Mouse (Mus musculus) limb, embryonic 11.5 days (tissue): Measurements from ENCODE around the gene Ndufb10. TPM values are rescaled to one million over a fixed set of nuclear protein-coding genes. Genes with fewer than 3 reads are reported as not detected.
A peak's percentile ranks its signal among the peaks of the same experiment; 100 is the strongest.

Experiments used
- ATAC-seq: fragments of 200-750 bp; cut with Nextera tagmentation; 2 replicates; pipeline ENCODE4 v1.8.0; 2017; ENCODE audit warnings: low read depth; ENCODE audit not compliant: insufficient number of reproducible peaks, low FRiP score, low TSS enrichment
- DNase-seq: peaks from one replicate; pipeline ENCODE4 v3.0.0-alpha.2; 2015; ENCODE audit warnings: low spot score
- H3K27ac ChIP-seq: fragments of 300-500 bp; sonication (generic); replicated peaks from 2 replicates; pipeline ENCODE4 v1.5.1; 2014; ENCODE audit warnings: low read depth, mild to moderate bottlenecking, low read length
- H3K27me3 ChIP-seq: fragments of 300-500 bp; sonication (generic); 2 replicates; pipeline ENCODE4 v1.6.1; 2014; ENCODE audit warnings: mild to moderate bottlenecking, low read length, mixed read lengths; ENCODE audit not compliant: control insufficient read depth, insufficient read depth
- H3K36me3 ChIP-seq: fragments of 300-500 bp; sonication (generic); 2 replicates; pipeline ENCODE4 v1.6.1; 2014; ENCODE audit warnings: mild to moderate bottlenecking, low read length, moderate library complexity, mixed read lengths; ENCODE audit not compliant: control insufficient read depth, insufficient read depth
- H3K4me1 ChIP-seq: fragments of 300-500 bp; sonication (generic); 2 replicates; pipeline ENCODE4 v1.6.1; 2014; ENCODE audit warnings: low read length, mixed read lengths; ENCODE audit not compliant: control insufficient read depth, insufficient read depth
- H3K4me2 ChIP-seq: fragments of 300-500 bp; sonication (generic); 2 replicates; pipeline ENCODE4 v1.6.1; 2014; ENCODE audit warnings: low read depth, mild to moderate bottlenecking, moderate library complexity; ENCODE audit not compliant: severe bottlenecking
- H3K4me3 ChIP-seq: fragments of 300-500 bp; sonication (generic); 2 replicates; pipeline ENCODE4 v1.5.1; 2014; ENCODE audit warnings: low read depth, low read length
- H3K9ac ChIP-seq: fragments of 300-500 bp; sonication (generic); 2 replicates; pipeline ENCODE4 v1.6.1; 2014; ENCODE audit warnings: mild to moderate bottlenecking, low read length
- H3K9me3 ChIP-seq: fragments of 300-500 bp; sonication (generic); 2 replicates; pipeline ENCODE4 v1.6.1; 2016; ENCODE audit warnings: low read length; ENCODE audit not compliant: control insufficient read depth
- WGBS: fragments of 180-500 bp; shearing (Covaris S2); extraction: QIAGEN DNeasy Blood & Tissue Kit; methylation state at CpG from one replicate; pipeline ENCODE4 v1.1.7; 2014; 5-methylcytosine and 5-hydroxymethylcytosine counted together
- polyA plus RNA-seq: library from polyadenylated mRNA; unstranded; fragments of >200 nt; fragmentation: Nextera tagmentation; extraction: Ambion mirVana; gene quantifications from 2 replicates; pipeline ENCODE4 v1.2.1, GENCODE M21; 2014

The Ndufb10 gene
- polyA plus RNA-seq, 1 experiment from 2014 or later: 211 TPM

- H3K9me3 ChIP-seq: no peaks in the 10 kb centered on the region
- peak within 1 kb of the TSS; percentile 45 for H3K4me3 ChIP-seq
- WGBS: under 1% methylated on average over 60 of the region's 82 CpGs
- H3K27ac ChIP-seq: no peak within 1 kb of the TSS
- ATAC-seq: peak; percentile 81; the same call in 1 of the 2 replicates
- peak within 1 kb of the TSS; percentile 27 for H3K9ac ChIP-seq
- peak within 1 kb of the TSS; percentile 96 for H3K4me2 ChIP-seq
- H3K27me3 ChIP-seq: peaks cover 44% of the 10 kb centered on the region
- peaks cover 14% of the 10 kb centered on the region; the same call in 1 of the 2 replicates for H3K4me1 ChIP-seq
- peak; percentile 79 for DNase-seq
- no peaks in the 10 kb centered on the region for H3K36me3 ChIP-seq
These were observed 28.4 kb upstream of the Ndufb10 start, which contains the start of gene Hs3st6 for GRCm38 (mm10) chr17:24752415-24753394. Hs3st6 (plus strand) TSS chr17:24752988.

GRCm38 (mm10) chr17:24751528-24751927 lies 27.2 kb upstream of the Ndufb10 start:
- H3K4me2 ChIP-seq: no peak overlapping the region

GRCm38 (mm10) chr17:24746986-24747385 lies 22.7 kb upstream of the Ndufb10 start:
- DNase-seq (no peak), ATAC-seq (no peak)
- Histone ChIP-seq H3K4me1 (no peaks in the 10 kb centered on the region), H3K27me3 (peaks cover 14% of the 10 kb centered on the region), H3K9ac (no peak overlapping the region), H3K4me3 (no peak overlapping the region), H3K4me2 (no peak overlapping the region), H3K9me3 (no peaks in the 10 kb centered on the region), H3K36me3 (no peaks in the 10 kb centered on the region), H3K27ac (no peak overlapping the region)
- WGBS: 37% methylated on average over 4 of the region's 4 CpGs

More at GRCm38 (mm10) chr17:24751528-24751927, 27.2 kb upstream of the Ndufb10 start:
- Histone ChIP-seq H3K4me1 (peaks cover 14% of the 10 kb centered on the region; the same call in 1 of the 2 replicates), H3K4me3 (no peak overlapping the region), H3K27ac (no peak overlapping the region), H3K27me3 (peaks cover 44% of the 10 kb centered on the region), H3K36me3 (no peaks in the 10 kb centered on the region), H3K9me3 (no peaks in the 10 kb centered on the region), H3K9ac (no peak overlapping the region)
- WGBS: 14% methylated on average over 4 of the region's 4 CpGs
- ATAC-seq (no peak), DNase-seq (no peak)

- Histone ChIP-seq H3K36me3 (no peaks in the 10 kb centered on the region), H3K27ac (no peak overlapping the region), H3K4me1 (no peaks in the 10 kb centered on the region), H3K9me3 (no peaks in the 10 kb centered on the region), H3K27me3 (peaks cover 4% of the 10 kb centered on the region), H3K4me3 (no peak overlapping the region), H3K4me2 (no peak overlapping the region), H3K9ac (no peak overlapping the region)
- peak; percentile 89 for DNase-seq
- 22% methylated on average over 7 of the region's 7 CpGs for WGBS
- ATAC-seq: peak; percentile 74
These were observed 21.5 kb upstream of the Ndufb10 start for GRCm38 (mm10) chr17:24745526-24746497.

- no peaks in the 10 kb centered on the region for H3K27me3 ChIP-seq
- 73% methylated on average over 3 of the region's 3 CpGs for WGBS
- no peaks in the 10 kb centered on the region; the same call in 1 of the 2 replicates for H3K36me3 ChIP-seq
- H3K27ac ChIP-seq: no peak overlapping the region
- H3K9ac ChIP-seq: no peak overlapping the region
- no peaks in the 10 kb centered on the region for H3K9me3 ChIP-seq
- H3K4me2 ChIP-seq: no peak overlapping the region
- no peak overlapping the region for H3K4me3 ChIP-seq
- DNase-seq: no peak
- no peak for ATAC-seq
- H3K4me1 ChIP-seq: no peaks in the 10 kb centered on the region
These were observed 20.1 kb upstream of the Ndufb10 start for GRCm38 (mm10) chr17:24744381-24744780.

GRCm38 (mm10) chr17:24743896-24744295 lies 19.6 kb upstream of the Ndufb10 start:
- Histone ChIP-seq H3K27me3 (no peaks in the 10 kb centered on the region), H3K4me2 (no peak overlapping the region), H3K36me3 (no peaks in the 10 kb centered on the region; the same call in 1 of the 2 replicates), H3K4me1 (no peaks in the 10 kb centered on the region), H3K27ac (no peak overlapping the region), H3K4me3 (no peak overlapping the region), H3K9me3 (no peaks in the 10 kb centered on the region), H3K9ac (no peak overlapping the region)
- 79% methylated on average over 5 of the region's 5 CpGs for WGBS
- no peak for ATAC-seq
- DNase-seq: no peak

- DNase-seq (no peak), ATAC-seq (no peak)
- H3K27ac ChIP-seq: no peak overlapping the region
- peaks cover 1% of the 10 kb centered on the region; the same call in 1 of the 2 replicates for H3K4me1 ChIP-seq
- no peaks in the 10 kb centered on the region for H3K27me3 ChIP-seq
- WGBS: 85% methylated on average over 8 of the region's 8 CpGs
- no peak overlapping the region for H3K4me3 ChIP-seq
- H3K36me3 ChIP-seq: no peaks in the 10 kb centered on the region; the same call in 1 of the 2 replicates
- no peak overlapping the region for H3K9ac ChIP-seq
- no peaks in the 10 kb centered on the region for H3K9me3 ChIP-seq
- H3K4me2 ChIP-seq: no peak overlapping the region
These were observed 18.0 kb upstream of the Ndufb10 start for GRCm38 (mm10) chr17:24742307-24742706.

- no peak for ATAC-seq
- H3K4me3 ChIP-seq: no peak overlapping the region
- no peak overlapping the region for H3K9ac ChIP-seq
- H3K4me2 ChIP-seq: no peak overlapping the region
- no peak for DNase-seq
- H3K27ac ChIP-seq: no peak overlapping the region
- no peaks in the 10 kb centered on the region; the same call in 1 of the 2 replicates for H3K36me3 ChIP-seq
- H3K9me3 ChIP-seq: no peaks in the 10 kb centered on the region
- peaks cover 9% of the 10 kb centered on the region; the same call in 1 of the 2 replicates for H3K4me1 ChIP-seq
- 82% methylated on average over 8 of the region's 8 CpGs for WGBS
- no peaks in the 10 kb centered on the region for H3K27me3 ChIP-seq
These were observed 15.6 kb upstream of the Ndufb10 start for GRCm38 (mm10) chr17:24739926-24740325.
